Mouse (Mus musculus) heart, embryonic 12.5 days (tissue): Measurements from ENCODE around the gene Gstm1. TPM values are rescaled to one million over a fixed set of nuclear protein-coding genes. Genes with fewer than 3 reads are reported as not detected.
A peak's percentile ranks its signal among the peaks of the same experiment; 100 is the strongest.

Source experiments
- ATAC-seq: fragments of 200-750 bp; cut with Nextera tagmentation; 2 replicates; pipeline ENCODE4 v1.8.0; 2017; ENCODE audit warnings: moderate TSS enrichment, moderate library complexity; ENCODE audit not compliant: insufficient number of reproducible peaks, low FRiP score
- H3K27ac ChIP-seq: fragments of 300-500 bp; sonication (generic); 2 replicates; pipeline ENCODE4 v1.5.1; 2016; ENCODE audit warnings: mild to moderate bottlenecking, moderate library complexity; ENCODE audit not compliant: poor library complexity, severe bottlenecking
- H3K27me3 ChIP-seq: fragments of 300-500 bp; sonication (generic); replicated peaks from 2 replicates; pipeline ENCODE4 v1.6.1; 2016; ENCODE audit warnings: mild to moderate bottlenecking, moderate library complexity
- H3K36me3 ChIP-seq: fragments of 300-500 bp; sonication (generic); 2 replicates; pipeline ENCODE4 v1.6.1; 2016; ENCODE audit warnings: mild to moderate bottlenecking, moderate library complexity
- H3K4me1 ChIP-seq: fragments of 300-500 bp; sonication (generic); replicated peaks from 2 replicates; pipeline ENCODE4 v1.6.1; 2016; ENCODE audit warnings: mild to moderate bottlenecking
- H3K4me2 ChIP-seq: fragments of 300-500 bp; sonication (generic); 2 replicates; pipeline ENCODE4 v1.6.1; 2016; ENCODE audit warnings: mild to moderate bottlenecking, moderate library complexity
- H3K4me3 ChIP-seq: fragments of 300-500 bp; sonication (generic); 2 replicates; pipeline ENCODE4 v1.5.1; 2016; ENCODE audit warnings: mild to moderate bottlenecking
- H3K9ac ChIP-seq: fragments of 300-500 bp; sonication (generic); 2 replicates; pipeline ENCODE4 v1.6.1; 2016; ENCODE audit warnings: mild to moderate bottlenecking, moderate library complexity
- H3K9me3 ChIP-seq: fragments of 300-500 bp; sonication (generic); replicated peaks from 2 replicates; pipeline ENCODE4 v1.6.1; 2016; ENCODE audit warnings: mild to moderate bottlenecking, moderate library complexity
- WGBS: fragments of 180-500 bp; shearing (Covaris S2); methylation state at CpG from one replicate; pipeline ENCODE4 v1.1.7; 2016; 5-methylcytosine and 5-hydroxymethylcytosine counted together
- polyA plus RNA-seq: library from polyadenylated mRNA; unstranded; fragments of >200 nt; fragmentation: Nextera tagmentation; extraction: Ambion mirVana; gene quantifications from 2 replicates; pipeline ENCODE4 v1.2.1, GENCODE M21; 2016

The Gstm1 gene
- polyA plus RNA-seq, 1 experiment from 2014 or later, result 35.6 TPM

- 0 out of 2 replicates have a peak, but pooled peaks cover 6% of the 10 kb centered on the region for H3K27me3 ChIP-seq
- WGBS, result 30% methylated on average over 1 of the region's 1 CpGs
- no peak overlapping the region for H3K4me2 ChIP-seq
- H3K4me3 ChIP-seq, result no peak overlapping the region
- no peaks in the 10 kb centered on the region for H3K36me3 ChIP-seq
- no peak overlapping the region for H3K9ac ChIP-seq
- H3K9me3 ChIP-seq, result no peaks in the 10 kb centered on the region
- ATAC-seq, result no peak
- H3K27ac ChIP-seq, result no peak overlapping the region
- H3K4me1 ChIP-seq, result peaks cover 13% of the 10 kb centered on the region; the same call in 1 of the 2 replicates
Measured at GRCm38 (mm10) chr3:107965592-107965991, 52.2 kb downstream of the Gstm1 start.

- H3K9ac ChIP-seq, result no peak overlapping the region
- H3K4me2 ChIP-seq, result no peak overlapping the region
- H3K4me3 ChIP-seq, result no peak overlapping the region
- H3K27ac ChIP-seq, result no peak overlapping the region
- WGBS, result 55% methylated on average over 5 of the region's 5 CpGs
- peak; percentile 20; the same call in 1 of the 2 replicates for ATAC-seq
- H3K4me1 ChIP-seq, result peaks cover 13% of the 10 kb centered on the region; the same call in 1 of the 2 replicates
- H3K9me3 ChIP-seq, result no peaks in the 10 kb centered on the region
- peaks cover 6% of the 10 kb centered on the region; the same call in 1 of the 2 replicates for H3K27me3 ChIP-seq
- H3K36me3 ChIP-seq, result no peaks in the 10 kb centered on the region
Measured at GRCm38 (mm10) chr3:107964656-107965308, 53.0 kb downstream of the Gstm1 start.

GRCm38 (mm10) chr3:107964026-107964425 lies 53.7 kb downstream of the Gstm1 start:
- Histone ChIP-seq H3K27ac (no peak overlapping the region), H3K9ac (no peak overlapping the region), H3K36me3 (no peaks in the 10 kb centered on the region), H3K4me1 (peaks cover 13% of the 10 kb centered on the region; the same call in 1 of the 2 replicates), H3K4me3 (no peak overlapping the region), H3K9me3 (no peaks in the 10 kb centered on the region), H3K4me2 (no peak overlapping the region), H3K27me3 (peaks cover 2% of the 10 kb centered on the region; the same call in 1 of the 2 replicates)
- ATAC-seq, result 0 out of 2 replicates have a peak, but pooled peaks have one; percentile 26
- WGBS, result 62% methylated on average over 4 of the region's 4 CpGs

Other genes with a start within 250 kb of the Gstm1 start
- 0.23 TPM in 1 of 2 replicates, not detected in the other for gene Eps8l3, start 140.7 kb downstream of the Gstm1 start, polyA plus RNA-seq
- 118 and 119 TPM in 2 replicates for gene Gstm5, start 122.2 kb downstream of the Gstm1 start, polyA plus RNA-seq
- gene Gstm7, start 86.2 kb downstream of the Gstm1 start, polyA plus RNA-seq, result 15.1 and 16.5 TPM in 2 replicates
- gene Gstm6, start 74.2 kb downstream of the Gstm1 start, polyA plus RNA-seq, result 9.8 TPM in 2 replicates
- gene Gstm3, start 48.7 kb downstream of the Gstm1 start, polyA plus RNA-seq, result not detected in 2 replicates
- 39.4 and 39.9 TPM in 2 replicates for gene Gstm2, start 31.5 kb downstream of the Gstm1 start, polyA plus RNA-seq
- 13.4 and 13.8 TPM in 2 replicates for gene Gstm4, start 26.9 kb upstream of the Gstm1 start, polyA plus RNA-seq
- 40.0 and 41.6 TPM in 2 replicates for gene Ampd2, start 68.7 kb upstream of the Gstm1 start, polyA plus RNA-seq
- 0.54 and 0.98 TPM in 2 replicates for gene Gnat2, start 74.8 kb upstream of the Gstm1 start, polyA plus RNA-seq
- gene Gnai3, start 128.2 kb upstream of the Gstm1 start, polyA plus RNA-seq, result 94.9 and 97.0 TPM in 2 replicates
- 0.19 and 0.27 TPM in 2 replicates for gene Gpr61, start 136.9 kb upstream of the Gstm1 start, polyA plus RNA-seq
- gene Amigo1, start 168.4 kb upstream of the Gstm1 start, polyA plus RNA-seq, result 4.5 and 5.0 TPM in 2 replicates
- gene Cyb561d1, start 183.2 kb upstream of the Gstm1 start, polyA plus RNA-seq, result 3.4 and 3.7 TPM in 2 replicates
- gene Atxn7l2, start 193.0 kb upstream of the Gstm1 start, polyA plus RNA-seq, result 8.9 and 9.1 TPM in 2 replicates
- gene Sypl2, start 208.7 kb upstream of the Gstm1 start, polyA plus RNA-seq, result 3.2 and 3.3 TPM in 2 replicates
- gene Psma5, start 239.0 kb upstream of the Gstm1 start, polyA plus RNA-seq, result 193 and 194 TPM in 2 replicates